Mouse (Mus musculus) gastrocnemius, postnatal 4 days (tissue): ENCODE measurements around the gene Pex14. TPM values are rescaled to one million over a fixed set of nuclear protein-coding genes. Genes with fewer than 3 reads are reported as not detected.

Experiments
- DNase-seq, 2 experiments: peaks; one replicate each; pipeline ENCODE4 v3.0.0; 2021 to 2022; ENCODE audit warnings: low spot score in 2 of 2, mixed read lengths in 2 of 2
- total RNA-seq, 2 experiments: library from RNA; stranded (reverse); gene quantifications; 2 replicates each; pipeline ENCODE4 v1.2.3; 2021

Pex14 gene
- total RNA-seq, 2 experiments from 2014 or later: 29.0 to 30.3 TPM

DNA sequence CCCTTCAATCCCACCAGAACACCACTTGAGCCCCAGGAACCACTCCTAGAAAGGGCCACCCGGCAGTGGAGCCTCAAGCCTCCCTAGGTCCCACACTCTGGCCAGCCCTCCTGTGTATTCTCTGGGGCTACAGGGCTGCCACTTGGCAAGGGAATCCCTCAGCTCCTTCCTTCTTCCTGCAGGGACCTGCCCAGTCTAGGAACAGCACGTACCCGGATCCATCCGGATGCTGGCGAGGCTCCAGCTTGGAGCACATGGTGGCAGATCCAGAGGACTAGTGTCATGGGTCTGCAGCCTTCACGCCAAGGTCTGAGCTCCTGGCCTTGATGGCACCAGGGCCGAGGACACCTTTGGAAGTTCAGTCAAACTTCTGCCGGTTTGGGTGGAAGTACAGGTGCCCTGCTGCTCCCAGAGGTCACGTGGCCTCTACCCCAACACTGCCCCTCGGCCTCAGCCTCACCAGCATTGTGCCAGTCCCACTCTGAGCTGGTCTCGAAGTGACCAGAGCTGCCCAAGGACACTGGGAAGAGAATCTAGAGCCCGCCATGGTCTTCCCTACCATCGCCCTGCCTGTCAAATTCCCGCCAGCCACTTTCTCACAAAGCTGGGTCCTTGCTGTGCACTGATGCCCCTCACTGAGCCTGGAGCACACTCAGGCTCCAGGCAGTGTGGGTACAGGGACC, 144.4 kb downstream of the Pex14 start:
- DNase-seq: peak in 1 of 2 experiments; percentile 49

DNA sequence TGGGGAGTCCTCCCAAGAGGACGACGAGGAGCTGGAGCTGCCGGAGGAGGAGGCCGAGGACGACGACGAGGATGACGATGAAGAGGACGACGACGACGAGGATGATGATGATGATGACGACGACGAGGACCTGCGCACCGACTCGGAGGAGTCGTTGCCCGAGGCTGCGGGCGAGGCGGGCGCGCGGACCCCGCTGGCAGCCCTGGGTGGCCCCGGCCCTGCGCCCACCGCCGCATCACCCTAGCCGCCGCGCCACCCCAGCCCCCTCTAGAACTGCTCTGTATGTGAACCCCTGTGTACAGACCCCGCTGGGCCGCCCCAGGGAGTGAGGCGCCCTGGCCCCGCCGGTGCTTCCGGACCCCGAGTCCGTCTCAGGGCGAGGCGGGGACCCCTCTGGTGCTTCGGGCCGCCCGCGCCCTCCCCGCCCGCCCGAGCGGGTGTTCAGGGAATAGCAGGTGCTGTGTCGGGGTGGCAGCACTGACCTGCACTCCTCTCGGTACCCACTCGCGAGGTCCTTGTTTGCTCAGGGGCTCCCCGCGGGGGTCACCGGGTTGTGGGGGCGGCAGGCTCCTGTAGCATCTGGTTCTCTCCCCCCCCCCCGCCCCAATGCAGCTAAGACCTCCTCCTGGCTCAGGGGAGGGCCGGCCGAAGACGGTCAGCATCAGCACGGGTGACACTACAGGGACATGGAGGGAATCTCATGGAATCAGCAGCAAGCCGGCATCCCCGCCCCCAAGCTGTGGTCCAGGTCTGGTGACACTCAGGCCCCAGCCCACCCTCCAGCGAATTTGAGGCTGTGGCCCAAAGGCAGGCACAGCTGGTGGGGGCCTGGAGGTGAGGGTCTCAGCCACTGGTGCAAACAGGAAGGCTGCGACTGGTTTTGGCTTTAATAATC, 147.1 kb downstream of the Pex14 start:
- DNase-seq: no peak

DNA sequence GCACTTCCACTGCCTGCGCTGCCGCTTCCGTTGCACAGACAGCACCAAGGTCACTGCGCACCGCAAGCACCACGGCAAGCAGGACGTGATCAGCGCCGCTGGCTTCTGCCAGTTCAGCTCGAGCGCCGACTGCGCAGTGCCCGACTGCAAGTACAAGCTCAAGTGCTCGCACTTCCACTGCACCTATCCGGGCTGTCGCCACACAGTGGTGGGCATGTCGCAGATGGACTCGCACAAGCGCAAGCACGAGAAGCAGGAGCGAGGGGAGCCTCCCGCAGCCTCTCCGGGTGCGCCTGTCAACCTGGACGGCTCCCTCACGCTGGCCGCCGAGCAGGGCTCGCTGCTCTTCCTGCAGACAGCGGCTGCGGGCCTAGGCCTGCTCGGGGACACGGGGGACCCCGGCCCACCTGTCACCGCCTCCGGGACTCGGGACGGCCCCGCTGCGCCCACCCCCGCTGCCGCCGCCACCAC, 147.8 kb downstream of the Pex14 start:
- DNase-seq: no peak

DNA sequence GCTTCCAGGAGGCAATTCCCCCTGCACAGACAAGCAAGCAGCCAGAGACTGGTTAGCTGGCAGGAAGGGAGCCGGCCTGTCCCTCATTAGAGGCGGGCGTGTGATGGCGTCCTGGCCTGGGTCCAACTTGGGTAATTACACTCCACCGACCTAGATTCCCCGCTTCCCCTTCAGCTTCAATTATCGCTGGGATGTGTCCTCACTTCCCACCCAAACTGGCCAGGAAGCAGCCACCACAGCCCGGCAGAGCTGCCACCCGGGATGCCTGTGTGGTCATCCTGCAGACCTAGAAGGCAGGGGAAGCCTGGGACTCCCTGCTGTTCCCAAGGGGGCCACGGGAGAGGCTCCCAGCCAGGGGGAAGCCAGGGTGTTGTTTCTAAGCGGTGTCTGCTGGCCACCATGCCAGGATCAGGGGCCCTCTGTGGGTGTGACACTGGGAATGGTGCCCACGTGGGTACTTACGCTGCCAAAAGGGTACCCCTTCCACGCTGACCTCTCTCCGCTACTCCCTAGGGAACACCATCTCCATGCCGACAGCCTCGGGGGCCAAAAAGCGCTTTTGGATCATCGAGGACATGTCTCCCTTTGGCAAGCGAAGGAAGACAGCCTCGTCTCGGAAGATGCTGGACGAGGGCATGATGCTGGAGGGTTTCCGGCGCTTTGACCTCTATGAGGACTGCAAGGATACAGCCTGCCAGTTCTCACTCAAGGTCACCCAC, 148.6 kb downstream of the Pex14 start:
- peak in 1 of 2 experiments; percentile 61 for DNase-seq

DNA sequence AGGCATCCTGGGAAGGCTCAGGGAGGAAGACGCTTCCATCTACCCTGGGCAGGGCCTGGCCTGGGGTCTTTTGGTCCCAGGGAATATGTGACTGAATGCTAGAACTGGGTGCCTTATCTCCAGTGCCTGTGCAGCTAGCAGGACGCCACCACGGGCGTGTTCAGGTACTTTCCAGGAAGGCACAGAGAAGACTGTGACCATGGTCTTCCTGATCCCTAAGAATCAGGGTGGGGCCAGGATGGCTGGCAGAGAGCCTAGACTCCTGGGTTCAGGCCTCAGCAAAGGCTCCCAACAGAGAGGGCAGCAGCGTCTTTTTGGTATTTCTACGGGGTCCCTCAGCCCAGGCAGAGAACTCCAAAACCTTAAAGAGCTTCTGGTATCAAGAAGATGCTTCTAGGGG, 149.2 kb downstream of the Pex14 start:
- no peak for DNase-seq

GRCm38 (mm10) chr4:148947833-148948388, 151.8 kb downstream of the Pex14 start:
- DNase-seq: no peak

GRCm38 (mm10) chr4:148946071-148946470, 153.6 kb downstream of the Pex14 start:
- no peak for DNase-seq

GRCm38 (mm10) chr4:148945476-148945881, 154.2 kb downstream of the Pex14 start:
- DNase-seq: no peak

DNA sequence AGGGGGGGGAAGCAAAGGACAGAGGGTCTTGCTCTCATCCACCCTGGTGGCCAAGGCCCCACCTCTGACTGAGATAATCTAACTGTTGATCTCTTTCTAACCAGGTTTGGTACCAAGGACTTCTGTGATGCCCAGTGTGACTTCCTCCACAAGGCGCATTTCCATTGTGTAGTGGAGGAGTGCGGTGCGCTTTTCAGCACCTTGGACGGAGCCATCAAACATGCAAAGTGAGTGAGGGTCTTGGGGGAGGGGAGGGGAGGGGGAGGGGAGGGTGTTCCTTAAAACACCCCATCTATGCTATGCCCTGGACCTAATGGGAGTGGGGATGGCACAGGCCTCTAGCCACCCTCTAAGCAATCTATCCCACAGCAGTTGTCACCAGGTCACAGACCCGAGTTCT, 156.6 kb downstream of the Pex14 start:
- DNase-seq: no peak

GRCm38 (mm10) chr4:148941321-148941720, 158.4 kb downstream of the Pex14 start:
- no peak for DNase-seq

- DNase-seq: peak in 1 of 2 experiments; percentile 55
Measured at GRCm38 (mm10) chr4:148940674-148941211, 158.9 kb downstream of the Pex14 start.

DNA sequence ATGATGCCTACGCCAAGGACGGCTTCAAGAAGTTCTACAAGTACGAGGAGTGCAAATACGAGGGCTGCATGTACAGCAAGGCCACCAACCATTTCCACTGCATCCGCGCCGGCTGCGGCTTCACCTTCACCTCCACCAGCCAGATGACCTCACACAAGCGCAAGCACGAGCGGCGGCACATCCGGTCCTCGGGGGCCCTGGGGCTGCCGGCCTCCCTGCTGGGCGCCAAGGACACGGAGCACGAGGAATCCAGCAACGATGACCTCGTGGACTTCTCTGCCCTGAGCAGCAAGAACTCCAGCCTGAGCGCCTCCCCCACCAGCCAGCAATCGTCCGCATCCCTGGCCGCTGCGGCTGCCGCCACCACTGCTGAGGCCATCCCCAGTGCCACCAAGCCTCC, 161.1 kb downstream of the Pex14 start:
- DNase-seq: no peak

DNA sequence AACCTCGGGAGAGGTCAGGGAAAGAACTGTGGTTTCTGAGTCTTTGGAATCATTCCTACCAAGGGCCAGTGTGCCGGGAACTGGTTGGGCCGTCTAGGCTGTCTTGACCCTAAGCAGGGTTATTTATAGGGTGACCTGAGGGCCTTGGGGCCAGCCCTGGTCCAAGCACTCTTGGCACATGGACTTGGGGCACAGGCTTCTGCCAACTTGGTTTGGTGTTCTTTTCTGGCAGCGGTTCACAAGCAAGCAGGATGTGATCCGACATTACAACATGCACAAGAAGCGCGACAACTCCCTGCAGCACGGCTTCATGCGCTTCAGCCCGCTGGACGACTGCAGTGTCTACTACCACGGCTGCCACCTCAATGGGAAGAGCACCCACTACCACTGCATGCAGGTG, 162.9 kb downstream of the Pex14 start:
- DNase-seq: no peak

GRCm38 (mm10) chr4:148936111-148936510, 163.6 kb downstream of the Pex14 start:
- DNase-seq: no peak

GRCm38 (mm10) chr4:148935211-148935610, 164.5 kb downstream of the Pex14 start:
- peak in 1 of 2 experiments; percentile 76 for DNase-seq

GRCm38 (mm10) chr4:148933109-148933508, 166.6 kb downstream of the Pex14 start:
- DNase-seq: no peak

DNA sequence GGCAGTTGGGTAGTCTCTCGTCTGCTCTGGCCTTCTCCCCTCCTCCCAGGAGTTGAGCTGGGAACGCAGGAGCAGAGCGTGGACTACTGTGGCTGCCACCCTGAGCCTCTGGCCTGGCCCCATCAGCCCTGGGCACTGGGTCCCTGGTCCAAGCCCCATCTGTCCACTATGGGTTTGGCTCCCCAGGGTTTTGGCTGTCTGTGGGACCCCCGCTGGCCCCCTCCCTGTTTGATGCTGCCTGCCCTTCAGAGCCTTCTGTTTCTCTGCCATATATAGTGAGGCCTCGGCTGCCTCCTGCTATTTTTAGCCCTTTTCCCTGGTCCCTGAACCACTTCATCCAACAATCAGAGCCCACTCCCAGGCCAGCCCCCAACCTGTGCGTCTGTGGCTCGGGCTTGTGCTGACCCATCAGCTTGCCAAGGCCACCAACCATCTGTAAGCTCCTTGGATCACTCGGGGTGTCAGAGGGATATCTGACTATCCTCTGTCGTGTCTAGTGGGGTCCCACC, 168.9 kb downstream of the Pex14 start:
- DNase-seq: no peak

- no peak for DNase-seq
Measured at GRCm38 (mm10) chr4:148928876-148929275, 170.8 kb downstream of the Pex14 start.

GRCm38 (mm10) chr4:148928316-148928715, 171.4 kb downstream of the Pex14 start:
- no peak for DNase-seq

- DNase-seq: no peak
Measured at GRCm38 (mm10) chr4:148926459-148926858, 173.2 kb downstream of the Pex14 start.
